Mouse (Mus musculus) embryonic facial prominence, embryonic 14.5 days (tissue): ENCODE data around the gene Zpr1. TPM values are rescaled to one million over a fixed set of nuclear protein-coding genes. Genes with fewer than 3 reads are reported as not detected.

ENCODE experiments used
- ATAC-seq: fragments of 200-750 bp; cut with Nextera tagmentation; 2 replicates; pipeline ENCODE4 v1.8.0; 2017; ENCODE audit warnings: low read depth, moderate number of reproducible peaks, moderate TSS enrichment
- DNase-seq: peaks from one replicate; pipeline ENCODE4 v3.0.0-alpha.2; 2015; ENCODE audit warnings: low spot score
- H3K27ac ChIP-seq: fragments of 300-500 bp; sonication (generic); replicated peaks from 2 replicates; pipeline ENCODE4 v1.5.1; 2014; ENCODE audit warnings: low read depth, mild to moderate bottlenecking, low read length, moderate library complexity
- H3K27me3 ChIP-seq: fragments of 300-500 bp; sonication (generic); replicated peaks from 2 replicates; pipeline ENCODE4 v1.6.1; 2014; ENCODE audit warnings: low read length; ENCODE audit not compliant: control insufficient read depth, insufficient read depth
- H3K36me3 ChIP-seq: fragments of 300-500 bp; sonication (generic); 2 replicates; pipeline ENCODE4 v1.6.1; 2014; ENCODE audit warnings: low read length, mixed read lengths; ENCODE audit not compliant: control insufficient read depth, insufficient read depth
- H3K4me1 ChIP-seq: fragments of 300-500 bp; sonication (generic); 2 replicates; pipeline ENCODE4 v1.6.1; 2014; ENCODE audit warnings: antibody characterized with exemption, low read length; ENCODE audit not compliant: control insufficient read depth, insufficient read depth
- H3K4me2 ChIP-seq: fragments of 300-500 bp; sonication (generic); 2 replicates; pipeline ENCODE4 v1.6.1; 2014; ENCODE audit warnings: low read depth, mild to moderate bottlenecking, low read length, moderate library complexity, mixed read lengths
- H3K4me3 ChIP-seq: fragments of 300-500 bp; sonication (generic); 2 replicates; pipeline ENCODE4 v1.5.1; 2014; ENCODE audit warnings: low read depth, mild to moderate bottlenecking, low read length
- H3K9ac ChIP-seq: fragments of 300-500 bp; sonication (generic); 2 replicates; pipeline ENCODE4 v1.6.1; 2014; ENCODE audit warnings: low read depth, mild to moderate bottlenecking, low read length, moderate library complexity, mixed read lengths
- H3K9me3 ChIP-seq: fragments of 300-500 bp; sonication (generic); 2 replicates; pipeline ENCODE4 v1.6.1; 2016; ENCODE audit warnings: low read length; ENCODE audit not compliant: control insufficient read depth
- WGBS: fragments of 180-500 bp; shearing (Covaris S2); extraction: QIAGEN DNeasy Blood & Tissue Kit; methylation state at CpG from one replicate; pipeline ENCODE4 v1.1.7; 2014; 5-methylcytosine and 5-hydroxymethylcytosine counted together
- polyA plus RNA-seq: library from polyadenylated mRNA; unstranded; fragments of >200 nt; fragmentation: Nextera tagmentation; extraction: Ambion mirVana; gene quantifications from 2 replicates; pipeline ENCODE4 v1.2.1, GENCODE M21; 2014

Zpr1 gene
- polyA plus RNA-seq, 1 experiment from 2014 or later = 54.6 TPM

- H3K9ac ChIP-seq = peak overlapping the region; percentile 66
- H3K9me3 ChIP-seq = no peaks in the 10 kb centered on the region
- DNase-seq = peak; percentile 83
- 6% methylated on average over 30 of the region's 30 CpGs for WGBS
- no peaks in the 10 kb centered on the region; the same call in 1 of the 2 replicates for H3K27me3 ChIP-seq
- peak overlapping the region; percentile 60 for H3K4me2 ChIP-seq
- peak overlapping the region; percentile 29 for H3K4me3 ChIP-seq
- peak overlapping the region; percentile 65 for H3K27ac ChIP-seq
- H3K4me1 ChIP-seq = peaks cover 17% of the 10 kb centered on the region; the same call in 1 of the 2 replicates
- ATAC-seq = peak; percentile 80
- no peaks in the 10 kb centered on the region for H3K36me3 ChIP-seq
Measured at GRCm38 (mm10) chr9:46328572-46329249, 55.8 kb downstream of the Zpr1 start.

- Histone ChIP-seq H3K27ac (peak overlapping the region; percentile 65), H3K4me1 (peaks cover 17% of the 10 kb centered on the region; the same call in 1 of the 2 replicates), H3K9ac (peak overlapping the region; percentile 66), H3K4me3 (peak overlapping the region; percentile 29), H3K36me3 (no peaks in the 10 kb centered on the region), H3K4me2 (peak overlapping the region; percentile 60), H3K27me3 (no peaks in the 10 kb centered on the region; the same call in 1 of the 2 replicates), H3K9me3 (no peaks in the 10 kb centered on the region)
- WGBS = 6% methylated on average over 19 of the region's 19 CpGs
- DNase-seq = peak; percentile 43
- ATAC-seq = peak; percentile 60; the same call in 1 of the 2 replicates
Measured at GRCm38 (mm10) chr9:46329250-46329648, 56.4 kb downstream of the Zpr1 start.

GRCm38 (mm10) chr9:46329801-46330585 lies 57.1 kb downstream of the Zpr1 start:
- Histone ChIP-seq H3K27me3 (no peaks in the 10 kb centered on the region; the same call in 1 of the 2 replicates), H3K4me2 (peak overlapping the region; percentile 60; the same call in 1 of the 2 replicates), H3K27ac (no peak overlapping the region), H3K4me1 (peaks cover 17% of the 10 kb centered on the region; the same call in 1 of the 2 replicates), H3K36me3 (no peaks in the 10 kb centered on the region), H3K9ac (no peak overlapping the region), H3K9me3 (no peaks in the 10 kb centered on the region), H3K4me3 (no peak overlapping the region)
- DNase-seq (no peak), ATAC-seq (no peak)
- WGBS = 26% methylated on average over 24 of the region's 24 CpGs

- no peak overlapping the region for H3K27ac ChIP-seq
- ATAC-seq (no peak), DNase-seq (no peak)
- no peak overlapping the region for H3K4me2 ChIP-seq
- no peaks in the 10 kb centered on the region for H3K36me3 ChIP-seq
- H3K4me1 ChIP-seq = peaks cover 17% of the 10 kb centered on the region; the same call in 1 of the 2 replicates
- no peaks in the 10 kb centered on the region for H3K9me3 ChIP-seq
- no peaks in the 10 kb centered on the region; the same call in none of the 2 replicates for H3K27me3 ChIP-seq
- H3K9ac ChIP-seq = no peak overlapping the region
- no peak overlapping the region for H3K4me3 ChIP-seq
- 56% methylated on average over 6 of the region's 6 CpGs for WGBS
Measured at GRCm38 (mm10) chr9:46330586-46330895, 57.7 kb downstream of the Zpr1 start.

GRCm38 (mm10) chr9:46331301-46331700 lies 58.4 kb downstream of the Zpr1 start:
- DNase-seq (no peak), ATAC-seq (no peak)
- H3K4me1 ChIP-seq = peaks cover 17% of the 10 kb centered on the region; the same call in 1 of the 2 replicates
- no peak overlapping the region for H3K27ac ChIP-seq
- no peak overlapping the region for H3K4me3 ChIP-seq
- H3K36me3 ChIP-seq = no peaks in the 10 kb centered on the region
- no peak overlapping the region for H3K4me2 ChIP-seq
- WGBS = 83% methylated on average over 1 of the region's 1 CpGs
- H3K9ac ChIP-seq = no peak overlapping the region
- H3K27me3 ChIP-seq = no peaks in the 10 kb centered on the region; the same call in none of the 2 replicates
- no peaks in the 10 kb centered on the region for H3K9me3 ChIP-seq

Other genes with a start within 250 kb of the Zpr1 start
- gene Apoa1, start 44.5 kb upstream of the Zpr1 start, polyA plus RNA-seq = 0.71 and 1.0 TPM in 2 replicates
- gene Apoc3, start 37.4 kb upstream of the Zpr1 start, polyA plus RNA-seq = not detected in 2 replicates
- 0.13 TPM in 1 of 2 replicates, not detected in the other for gene Apoa4, start 32.4 kb upstream of the Zpr1 start, polyA plus RNA-seq
- not detected in 2 replicates for gene Apoa5, start 4.4 kb upstream of the Zpr1 start, polyA plus RNA-seq
- gene Bud13, start 9.9 kb downstream of the Zpr1 start, polyA plus RNA-seq = 19.1 and 23.3 TPM in 2 replicates
- not detected in 2 replicates for gene 4931429L15Rik, start 46.9 kb downstream of the Zpr1 start, polyA plus RNA-seq